Mouse (Mus musculus) brain, embryonic 14.5 days (tissue): ENCODE results near the gene Nfasc. TPM values are rescaled to one million over a fixed set of nuclear protein-coding genes. Genes with fewer than 3 reads are reported as not detected.

ENCODE experiments used
- DNase-seq: peaks from one replicate; pipeline ENCODE4 v3.0.0-alpha.2; 2011; ENCODE audit warnings: low read depth
- CTCF ChIP-seq: fragments of 200-500 bp; IDR thresholded peaks from 2 replicates; pipeline ENCODE4 v1.5.1; 2012; ENCODE audit warnings: inconsistent platforms, mild to moderate bottlenecking, moderate library complexity, borderline replicate concordance; ENCODE audit not compliant: insufficient read depth, insufficient read length; ENCODE audit errors: extremely low read depth
- POLR2A ChIP-seq: fragments of 200-500 bp; IDR thresholded peaks from 2 replicates; pipeline ENCODE4 v1.6.1; 2012; ENCODE audit warnings: mild to moderate bottlenecking, inconsistent platforms, borderline replicate concordance; ENCODE audit not compliant: poor library complexity, insufficient read depth, insufficient read length, severe bottlenecking; ENCODE audit errors: extremely low read depth
- polyA plus RNA-seq: library from polyadenylated mRNA; depleted of rRNA; stranded (reverse); fragments of >200 nt; gene quantifications from 2 replicates; pipeline ENCODE4 v1.2.3, GENCODE M21; 2012

Nfasc gene
- polyA plus RNA-seq, 1 experiment, result 65.9 TPM

- TF ChIP-seq POLR2A (no peak), CTCF (no peak)
- peak; percentile 82 for DNase-seq
Observed at GRCm38 (mm10) chr1:132569516-132569915, 172.1 kb downstream of the Nfasc start.

- no peak for TF ChIP-seq POLR2A
- TF ChIP-seq CTCF, result no peak
- no peak for DNase-seq
Observed at GRCm38 (mm10) chr1:132567336-132568125, 174.1 kb downstream of the Nfasc start.

GRCm38 (mm10) chr1:132565766-132566165 is 175.8 kb downstream of the Nfasc start:
- TF ChIP-seq CTCF (no peak), POLR2A (no peak)
- no peak for DNase-seq

GRCm38 (mm10) chr1:132564946-132565345 is 176.7 kb downstream of the Nfasc start:
- TF ChIP-seq CTCF (no peak), POLR2A (no peak)
- no peak for DNase-seq

- TF ChIP-seq CTCF (no peak), POLR2A (no peak)
- DNase-seq, result peak; percentile 89
Observed at GRCm38 (mm10) chr1:132562337-132562795, 179.2 kb downstream of the Nfasc start.

- DNase-seq, result peak; percentile 72
Observed at GRCm38 (mm10) chr1:132560907-132561700, 180.5 kb downstream of the Nfasc start.

GRCm38 (mm10) chr1:132559045-132559444 is 182.6 kb downstream of the Nfasc start:
- no peak for TF ChIP-seq POLR2A
- no peak for TF ChIP-seq CTCF

More at GRCm38 (mm10) chr1:132560907-132561700, 180.5 kb downstream of the Nfasc start:
- TF ChIP-seq CTCF, result no peak

GRCm38 (mm10) chr1:132557901-132558631 is 183.5 kb downstream of the Nfasc start:
- no peak for TF ChIP-seq POLR2A
- TF ChIP-seq CTCF, result no peak
- peak; percentile 92 for DNase-seq

More at GRCm38 (mm10) chr1:132559045-132559444, 182.6 kb downstream of the Nfasc start:
- DNase-seq, result peak; percentile 78

- no peak for DNase-seq
- TF ChIP-seq CTCF (no peak), POLR2A (no peak)
Observed at GRCm38 (mm10) chr1:132543789-132544188, 197.8 kb downstream of the Nfasc start.

- no peak for TF ChIP-seq CTCF
- peak; percentile 54; the same call in 1 of the 2 replicates for TF ChIP-seq POLR2A
- peak; percentile 93 for DNase-seq
Observed at GRCm38 (mm10) chr1:132542762-132543306, 198.8 kb downstream of the Nfasc start, which contains the start of gene Cntn2. Gene Cntn2 (minus strand): TSS chr1:132543256.
